Mouse (Mus musculus) telencephalon, adult 2 months (tissue): ENCODE measurements around the gene Ndufs2.

Source experiments
- DNase-seq: peaks from one replicate; pipeline ENCODE4 v3.0.0-alpha.2; 2011; ENCODE audit warnings: low read depth, low spot score

Gene Ndufs2

DNA sequence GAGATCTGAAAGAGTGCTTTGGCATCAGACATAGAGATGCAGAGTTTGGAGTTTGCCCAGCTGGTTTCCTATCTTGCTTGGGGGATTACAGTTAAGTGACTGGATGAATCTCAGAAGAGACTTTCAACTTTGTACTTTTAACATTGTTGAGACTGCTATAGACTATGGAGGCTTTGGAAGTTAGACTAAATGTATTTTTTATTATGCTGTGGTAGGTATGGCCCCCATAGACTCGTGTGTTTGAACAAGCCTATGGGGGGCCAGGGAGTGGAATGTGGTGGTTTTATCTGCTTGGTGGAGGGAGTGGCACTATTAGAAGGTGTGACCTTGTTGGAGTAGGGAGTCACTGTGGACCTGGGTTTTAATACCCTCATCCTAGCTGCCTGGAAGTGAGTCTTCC lies 51.7 kb downstream of the Ndufs2 start:
- no peak for DNase-seq

DNA sequence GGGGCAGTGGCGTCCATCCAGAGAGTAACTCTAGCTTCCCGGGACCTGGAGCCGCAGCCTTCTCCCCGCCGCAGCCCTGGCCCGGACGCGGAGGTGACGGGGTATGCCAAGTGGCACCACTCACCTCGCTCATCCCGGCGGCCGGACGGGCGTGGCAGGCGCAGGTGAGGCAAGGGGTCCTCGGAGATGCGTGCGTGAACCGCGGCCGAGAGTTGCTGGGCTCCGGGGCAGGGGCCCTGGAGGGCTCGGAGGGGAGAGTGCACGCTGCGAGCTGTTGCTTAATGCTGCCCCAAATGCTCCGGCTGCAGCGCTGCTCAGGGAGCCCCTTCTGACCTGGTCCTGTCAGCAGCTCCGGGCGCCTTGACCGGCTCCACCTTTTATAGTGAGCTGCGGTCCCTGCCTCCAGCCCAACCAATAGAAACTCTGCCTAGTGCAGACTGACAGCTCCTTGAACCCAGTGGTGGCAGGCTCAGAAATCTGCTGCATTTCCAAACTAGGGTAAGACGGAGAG lies 55.2 kb downstream of the Ndufs2 start, which contains the start of gene Pcp4l1:
TSS of gene Pcp4l1 (minus strand) at position 382 of the 511 bp plus-strand sequence.
- DNase-seq: no peak

DNA sequence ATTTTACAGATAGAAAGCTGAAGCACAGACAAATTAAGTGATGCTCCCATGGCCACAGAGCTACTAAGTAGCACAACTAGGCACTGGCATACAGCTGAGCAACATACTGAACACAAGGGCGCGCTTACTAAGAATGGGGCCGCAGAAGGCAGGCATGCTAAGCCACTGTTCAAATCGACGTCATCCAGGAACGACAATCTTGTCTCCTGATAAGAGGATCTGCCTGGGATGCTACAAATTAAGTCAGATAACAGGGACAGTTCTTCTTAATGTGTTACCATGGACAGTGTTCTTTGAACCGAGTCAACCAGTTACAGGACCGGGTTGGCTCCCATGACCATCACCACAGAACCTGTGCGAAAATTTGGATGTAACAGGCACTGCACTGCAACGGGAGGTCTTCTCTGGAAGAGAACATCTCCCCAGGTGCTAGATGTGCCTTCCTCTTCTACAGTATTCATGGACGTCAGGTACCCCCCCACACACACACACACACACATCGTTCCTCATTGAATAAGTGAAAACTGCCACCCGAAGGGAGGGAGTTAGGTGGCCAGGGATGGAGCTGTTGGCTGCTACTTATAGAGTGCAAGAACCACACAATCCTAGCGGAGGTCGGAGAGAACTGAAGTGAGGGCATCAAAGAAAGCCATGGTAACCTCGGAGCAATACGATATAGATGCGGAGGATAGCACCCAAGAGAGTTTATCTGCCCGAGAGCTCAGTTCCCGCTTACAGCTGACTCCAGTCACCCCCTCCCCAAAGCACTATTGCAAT lies 56.0 kb downstream of the Ndufs2 start:
- no peak for DNase-seq

GRCm38 (mm10) chr1:171193911-171194830 lies 57.0 kb downstream of the Ndufs2 start:
- no peak for DNase-seq

DNA sequence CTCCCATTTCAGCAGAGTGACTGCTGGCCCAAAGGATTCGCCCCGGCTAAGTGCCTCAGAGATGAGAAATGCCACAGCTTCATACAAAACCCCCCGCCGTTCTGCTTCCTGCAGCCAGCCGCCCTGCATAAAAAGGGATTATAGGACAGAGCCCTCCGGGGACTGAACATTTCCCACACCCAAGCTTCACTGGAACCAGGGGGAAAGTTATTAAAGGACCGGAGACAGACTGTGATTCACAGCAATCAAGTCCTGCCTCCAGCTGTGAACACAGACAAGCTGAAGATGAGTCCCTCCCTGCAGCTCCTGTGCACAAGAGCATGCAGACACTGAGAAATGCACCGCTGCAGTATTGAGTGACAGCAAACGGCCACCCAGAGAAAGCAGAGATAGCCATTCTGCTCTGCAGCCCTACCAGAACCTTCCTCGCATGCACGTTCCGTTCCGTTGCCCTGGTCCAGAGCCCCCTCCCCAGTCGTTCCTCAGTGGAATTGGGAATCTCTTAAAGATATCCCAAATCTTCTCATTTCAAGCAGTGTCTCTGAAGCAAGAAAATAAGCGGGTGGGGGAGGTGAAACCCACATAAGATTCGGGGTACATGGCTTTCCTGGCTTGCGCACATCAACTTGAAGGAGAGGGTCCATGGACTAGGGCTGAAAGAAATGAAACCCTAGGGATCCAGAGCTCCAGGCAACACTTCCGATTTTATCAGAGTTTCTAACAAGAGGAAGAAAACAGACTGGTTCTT lies 57.9 kb downstream of the Ndufs2 start:
- no peak for DNase-seq

- no peak for DNase-seq
Observed at GRCm38 (mm10) chr1:171192283-171192682, 58.9 kb downstream of the Ndufs2 start.

GRCm38 (mm10) chr1:171190832-171191231 lies 60.4 kb downstream of the Ndufs2 start:
- DNase-seq: no peak

DNA sequence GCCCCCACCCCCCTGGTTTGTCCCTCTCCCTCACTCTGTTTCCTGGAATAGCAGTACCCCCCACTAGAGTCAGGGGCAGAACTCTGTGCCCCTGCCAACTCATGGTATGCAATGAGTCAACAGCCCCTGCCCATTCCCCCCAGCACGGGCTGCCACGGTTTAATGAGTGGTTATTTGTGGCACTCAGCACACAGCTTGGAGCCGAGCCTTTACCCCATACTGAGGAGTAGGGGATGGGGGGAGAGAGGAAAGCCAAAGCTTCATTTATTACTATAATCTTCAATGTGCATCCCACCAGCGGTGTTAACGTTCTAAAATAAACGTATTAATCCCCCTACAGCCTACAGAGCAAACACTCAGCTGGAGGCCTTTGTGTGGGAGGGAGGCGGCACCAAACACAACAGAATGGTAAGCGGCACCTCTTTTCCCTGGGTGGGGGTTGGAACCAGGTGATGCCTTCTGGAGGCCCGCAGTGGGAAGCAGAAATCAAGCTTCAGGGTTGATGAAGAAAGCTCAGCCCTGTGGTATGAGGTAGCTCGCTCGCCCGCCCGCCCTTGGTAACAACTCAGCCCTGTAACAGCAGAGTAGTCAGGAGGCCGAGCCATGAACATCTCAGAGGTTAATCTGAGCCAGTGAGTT lies 61.6 kb downstream of the Ndufs2 start:
- DNase-seq: no peak

- no peak for DNase-seq
Observed at GRCm38 (mm10) chr1:171189046-171189445, 62.1 kb downstream of the Ndufs2 start.

GRCm38 (mm10) chr1:171187851-171188700 lies 63.1 kb downstream of the Ndufs2 start:
- no peak for DNase-seq

GRCm38 (mm10) chr1:171185655-171186054 lies 65.5 kb downstream of the Ndufs2 start:
- DNase-seq: no peak
